Mouse (Mus musculus) olfactory bulb, adult 2 months (tissue): ENCODE measurements at regions not wholly inside any gene's neighbourhood (a gene's known extent, or its start where the extent isn't known, plus 50 kb on each side); places are given as distances from the start of the nearest gene placed in this dataset.

Experiments
- CTCF ChIP-seq: fragments of 200-500 bp; IDR thresholded peaks from 2 replicates; pipeline ENCODE4 v1.5.1; 2012; ENCODE audit warnings: low read depth, mild to moderate bottlenecking, low read length, moderate library complexity; ENCODE audit not compliant: insufficient read depth
- POLR2A ChIP-seq: fragments of 200-500 bp; IDR thresholded peaks from 2 replicates; pipeline ENCODE4 v1.6.1; 2012; ENCODE audit warnings: mild to moderate bottlenecking, low read depth, low read length, moderate library complexity; ENCODE audit not compliant: insufficient read depth

GRCm38 (mm10) chr12:55996585-55997377 is 160.7 kb downstream of the Brms1l start:
- no peak for TF ChIP-seq POLR2A
- TF ChIP-seq CTCF: no peak
